Mouse (Mus musculus): Measurements from ENCODE around the gene Ryr3. TPM values are rescaled to one million over a fixed set of nuclear protein-coding genes. Genes with fewer than 3 reads are reported as not detected.

Gene Ryr3
- 12.1 and 12.4 TPM in 2 replicates for polyA plus RNA-seq (2012; rRNA removed)

- peak; percentile 90 for DNase-seq (ENCODE audit: low read depth)
- TF ChIP-seq CTCF (IDR thresholded peaks at IDR 0.05; ENCODE audit: borderline replicate concordance, extremely low read depth, insufficient read depth, insufficient read length) (no peak), POLR2A (IDR thresholded peaks at IDR 0.05; ENCODE audit: borderline replicate concordance, extremely low read depth, insufficient read depth, insufficient read length, poor library complexity, severe bottlenecking) (peak; percentile 35; the same call in 1 of the 2 replicates)
Measured at GRCm38 (mm10) chr2:113216746-113217461, at the start of gene Ryr3. Gene Ryr3, minus strand, starts transcription at chr2:113217096.

GRCm38 (mm10) chr2:113238871-113239270 lies 22.0 kb upstream of the Ryr3 start:
- DNase-seq (ENCODE audit: low read depth) = peak; percentile 70
- TF ChIP-seq POLR2A (IDR thresholded peaks at IDR 0.05; ENCODE audit: borderline replicate concordance, extremely low read depth, insufficient read depth, insufficient read length, poor library complexity, severe bottlenecking) = no peak
- TF ChIP-seq CTCF (IDR thresholded peaks at IDR 0.05; ENCODE audit: borderline replicate concordance, extremely low read depth, insufficient read depth, insufficient read length) = no peak

- DNase-seq (ENCODE audit: low read depth) = peak; percentile 71
- TF ChIP-seq CTCF (IDR thresholded peaks at IDR 0.05; ENCODE audit: borderline replicate concordance, extremely low read depth, insufficient read depth, insufficient read length) = no peak
- TF ChIP-seq POLR2A (IDR thresholded peaks at IDR 0.05; ENCODE audit: borderline replicate concordance, extremely low read depth, insufficient read depth, insufficient read length, poor library complexity, severe bottlenecking) = no peak
Measured at GRCm38 (mm10) chr2:113236993-113237392, 20.1 kb upstream of the Ryr3 start.

GRCm38 (mm10) chr2:113234559-113234958 lies 17.7 kb upstream of the Ryr3 start:
- peak; percentile 89 for DNase-seq (ENCODE audit: low read depth)
- TF ChIP-seq POLR2A (IDR thresholded peaks at IDR 0.05; ENCODE audit: borderline replicate concordance, extremely low read depth, insufficient read depth, insufficient read length, poor library complexity, severe bottlenecking) (no peak), CTCF (IDR thresholded peaks at IDR 0.05; ENCODE audit: borderline replicate concordance, extremely low read depth, insufficient read depth, insufficient read length) (peak; percentile 71; the same call in 1 of the 2 replicates)

- no peak for TF ChIP-seq CTCF (IDR thresholded peaks at IDR 0.05; ENCODE audit: borderline replicate concordance, extremely low read depth, insufficient read depth, insufficient read length)
- TF ChIP-seq POLR2A (IDR thresholded peaks at IDR 0.05; ENCODE audit: borderline replicate concordance, extremely low read depth, insufficient read depth, insufficient read length, poor library complexity, severe bottlenecking) = no peak
- no peak for DNase-seq (ENCODE audit: low read depth)
Measured at GRCm38 (mm10) chr2:113233356-113233755, 16.5 kb upstream of the Ryr3 start.

GRCm38 (mm10) chr2:113216105-113216745 lies 671 bp downstream of the Ryr3 start:
- TF ChIP-seq CTCF (IDR thresholded peaks at IDR 0.05; ENCODE audit: borderline replicate concordance, extremely low read depth, insufficient read depth, insufficient read length) (no peak), POLR2A (IDR thresholded peaks at IDR 0.05; ENCODE audit: borderline replicate concordance, extremely low read depth, insufficient read depth, insufficient read length, poor library complexity, severe bottlenecking) (no peak)
- peak; percentile 39 for DNase-seq (ENCODE audit: low read depth)

GRCm38 (mm10) chr2:113210023-113210422 lies 6.9 kb downstream of the Ryr3 start:
- no peak for DNase-seq (ENCODE audit: low read depth)

GRCm38 (mm10) chr2:113209263-113209662 lies 7.6 kb downstream of the Ryr3 start:
- no peak for DNase-seq (ENCODE audit: low read depth)
- no peak for TF ChIP-seq CTCF (IDR thresholded peaks at IDR 0.05; ENCODE audit: borderline replicate concordance, extremely low read depth, insufficient read depth, insufficient read length)
- no peak for TF ChIP-seq POLR2A (IDR thresholded peaks at IDR 0.05; ENCODE audit: borderline replicate concordance, extremely low read depth, insufficient read depth, insufficient read length, poor library complexity, severe bottlenecking)

More at GRCm38 (mm10) chr2:113210023-113210422, 6.9 kb downstream of the Ryr3 start:
- TF ChIP-seq POLR2A (IDR thresholded peaks at IDR 0.05; ENCODE audit: borderline replicate concordance, extremely low read depth, insufficient read depth, insufficient read length, poor library complexity, severe bottlenecking) (no peak), CTCF (IDR thresholded peaks at IDR 0.05; ENCODE audit: borderline replicate concordance, extremely low read depth, insufficient read depth, insufficient read length) (no peak)

- peak; percentile 26 for DNase-seq (ENCODE audit: low read depth)
- TF ChIP-seq CTCF (IDR thresholded peaks at IDR 0.05; ENCODE audit: borderline replicate concordance, extremely low read depth, insufficient read depth, insufficient read length) (no peak), POLR2A (IDR thresholded peaks at IDR 0.05; ENCODE audit: borderline replicate concordance, extremely low read depth, insufficient read depth, insufficient read length, poor library complexity, severe bottlenecking) (no peak)
Measured at GRCm38 (mm10) chr2:113202857-113203256, 14.0 kb downstream of the Ryr3 start.

GRCm38 (mm10) chr2:113199030-113199679 lies 17.7 kb downstream of the Ryr3 start:
- TF ChIP-seq POLR2A (IDR thresholded peaks at IDR 0.05; ENCODE audit: borderline replicate concordance, extremely low read depth, insufficient read depth, insufficient read length, poor library complexity, severe bottlenecking) = no peak
- TF ChIP-seq CTCF (IDR thresholded peaks at IDR 0.05; ENCODE audit: borderline replicate concordance, extremely low read depth, insufficient read depth, insufficient read length) = no peak; the same call in 1 of the 2 replicates

GRCm38 (mm10) chr2:113187158-113187557 lies 29.7 kb downstream of the Ryr3 start:
- TF ChIP-seq POLR2A (IDR thresholded peaks at IDR 0.05; ENCODE audit: borderline replicate concordance, extremely low read depth, insufficient read depth, insufficient read length, poor library complexity, severe bottlenecking) (no peak), CTCF (IDR thresholded peaks at IDR 0.05; ENCODE audit: borderline replicate concordance, extremely low read depth, insufficient read depth, insufficient read length) (no peak)
- DNase-seq (ENCODE audit: low read depth) = no peak

More at GRCm38 (mm10) chr2:113199030-113199679, 17.7 kb downstream of the Ryr3 start:
- no peak for DNase-seq (ENCODE audit: low read depth)

Data from brain, embryonic 14.5 days (tissue).